Mouse (Mus musculus) subcutaneous adipose tissue, adult 2 months (tissue): ENCODE data around the gene Hat1. TPM values are rescaled to one million over a fixed set of nuclear protein-coding genes. Genes with fewer than 3 reads are reported as not detected.

ENCODE experiments used
- polyA plus RNA-seq: library from polyadenylated mRNA; depleted of rRNA; stranded (reverse); fragments of >200 nt; gene quantifications from 2 replicates; pipeline ENCODE4 v1.2.3, GENCODE M21; 2012; ENCODE audit warnings: low replicate concordance; rRNA removed

The Hat1 gene
- polyA plus RNA-seq, result 4.3 and 8.4 TPM in 2 replicates

DNA sequence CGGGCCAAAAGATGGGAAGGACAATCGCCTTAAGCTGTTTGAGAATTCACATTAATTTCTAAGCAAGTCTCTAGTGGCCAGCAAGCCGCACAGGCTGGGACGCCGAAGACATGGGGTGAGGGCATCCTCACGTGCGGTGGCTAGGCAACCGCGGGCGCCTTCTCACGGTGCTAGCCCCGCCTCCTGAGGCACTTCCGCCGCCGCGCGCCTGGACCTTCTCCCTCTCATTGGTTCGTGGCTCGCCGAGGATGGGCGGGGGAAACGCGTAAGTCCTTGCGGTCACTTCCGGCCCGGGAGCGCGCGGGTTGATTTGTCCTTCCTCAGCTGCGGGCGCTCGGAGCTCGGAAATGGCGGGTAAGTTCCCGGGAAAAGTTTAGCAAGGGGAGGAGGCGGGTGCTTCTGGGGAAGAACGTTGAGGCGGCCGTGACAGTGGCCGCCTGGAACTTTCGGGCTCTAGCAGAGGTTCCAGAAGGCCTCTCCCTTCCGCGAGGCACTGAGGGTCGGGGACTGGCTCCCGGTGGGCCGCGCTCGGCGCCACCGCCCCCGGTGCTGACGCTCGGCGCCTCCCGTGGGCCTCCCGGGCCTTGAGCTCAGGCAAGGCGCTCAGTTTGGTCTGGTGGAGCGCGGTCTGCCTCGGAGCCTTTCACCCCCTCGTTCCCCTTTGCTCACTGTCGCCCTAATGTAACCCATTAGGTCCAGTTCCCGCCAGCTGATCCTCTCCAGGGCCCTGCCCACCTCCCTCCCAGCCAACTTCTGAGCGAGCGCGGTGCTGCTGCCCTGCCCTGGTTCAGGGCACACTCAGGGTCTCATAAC, at the start of gene Hat1:
TSS of gene Hat1 (plus strand) at position 8 of the 813 bp plus-strand sequence.

DNA sequence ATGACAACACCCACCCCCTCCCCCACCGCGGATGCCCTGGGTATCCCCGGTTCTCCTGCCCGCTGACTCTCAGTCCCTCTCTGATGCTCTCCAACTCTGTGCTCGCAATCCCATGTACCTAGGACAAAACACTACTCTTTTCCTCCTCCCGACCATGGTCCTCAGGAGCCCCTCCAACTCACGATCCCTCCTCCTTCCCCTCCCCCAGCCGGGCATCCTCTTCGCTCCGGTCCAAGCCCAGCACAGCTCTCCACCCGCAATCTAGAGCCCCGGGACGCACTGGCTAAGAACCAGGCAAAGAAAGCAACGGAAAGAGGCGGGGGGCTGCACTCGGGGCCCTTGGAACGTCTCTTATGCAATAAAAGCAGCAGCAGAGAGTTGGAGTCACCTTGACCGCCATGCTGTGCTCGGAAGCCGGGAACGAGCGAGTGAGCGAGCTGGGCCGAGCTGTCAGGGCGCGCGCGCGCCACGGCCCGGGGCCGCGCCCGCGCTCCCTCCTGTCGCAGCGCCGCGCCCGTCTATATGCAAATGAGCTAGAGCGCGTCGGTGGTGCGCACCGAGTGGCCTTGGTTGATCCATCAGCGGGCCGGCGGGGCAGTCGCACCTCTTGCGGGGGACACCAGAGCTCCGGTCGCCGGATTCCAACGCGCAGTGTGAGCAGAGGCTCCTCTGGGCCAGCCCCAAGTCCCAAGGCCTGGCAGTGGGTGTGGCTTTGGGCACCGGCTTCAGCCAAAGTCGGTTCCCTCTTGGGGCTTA, 21.5 kb upstream of the Hat1 start, which contains the start of gene Slc25a12:
TSS of gene Slc25a12 (minus strand) at position 625 of the 756 bp plus-strand sequence.

GRCm38 (mm10) chr2:71453161-71453916, 64.6 kb downstream of the Hat1 start, which contains the start of gene Metap1d:
Metap1d (plus strand) TSS chr2:71453276.

Other genes starting within 250 kb of the Hat1 start
- gene Dync1i2, start 177.3 kb upstream of the Hat1 start, polyA plus RNA-seq, result 25.1 and 31.5 TPM in 2 replicates
- gene Slc25a12, start 21.2 kb upstream of the Hat1 start, polyA plus RNA-seq, result 15.9 and 48.7 TPM in 2 replicates
- gene Metap1d, start 64.3 kb downstream of the Hat1 start, polyA plus RNA-seq, result 35.6 and 36.9 TPM in 2 replicates
- 0.10 TPM in 1 of 2 replicates, not detected in the other for gene Dlx1, start 139.2 kb downstream of the Hat1 start, polyA plus RNA-seq
- gene Dlx2, start 157.8 kb downstream of the Hat1 start, polyA plus RNA-seq, result not detected in 2 replicates